Mouse (Mus musculus): Measurements from ENCODE around the gene Emx1. TPM values are rescaled to one million over a fixed set of nuclear protein-coding genes. Genes with fewer than 3 reads are reported as not detected.

The Emx1 gene
- polyA plus RNA-seq, 1 experiment, result not detected

GRCm38 (mm10) chr6:85220917-85221316 lies 33.7 kb downstream of the Emx1 start:
- no peak for TF ChIP-seq CTCF (IDR thresholded peaks at IDR 0.05; ENCODE audit: control insufficient read depth, insufficient read depth, low read length)
- no peak for TF ChIP-seq POLR2A (IDR thresholded peaks at IDR 0.05; ENCODE audit: borderline replicate concordance, control insufficient read depth, low read depth, low read length)
- H3K4me1 ChIP-seq (ENCODE audit: control insufficient read depth, insufficient read depth, low read length), result no peaks in the 10 kb centered on the region
- H3K4me3 ChIP-seq (replicated peaks; ENCODE audit: control insufficient read depth, low read depth, low read length), result no peak overlapping the region
- WGBS, result 78% methylated on average over 4 of the region's 4 CpGs
- no peak overlapping the region for H3K27ac ChIP-seq (ENCODE audit: control insufficient read depth, insufficient read depth, low read depth, low read length, poor library complexity)

- 78% methylated on average over 10 of the region's 10 CpGs for WGBS
- Histone ChIP-seq H3K27ac (ENCODE audit: control insufficient read depth, insufficient read depth, low read depth, low read length, poor library complexity) (no peak overlapping the region), H3K4me3 (replicated peaks; ENCODE audit: control insufficient read depth, low read depth, low read length) (no peak overlapping the region), H3K4me1 (ENCODE audit: control insufficient read depth, insufficient read depth, low read length) (no peaks in the 10 kb centered on the region)
- TF ChIP-seq CTCF (IDR thresholded peaks at IDR 0.05; ENCODE audit: control insufficient read depth, insufficient read depth, low read length), result no peak
- no peak for TF ChIP-seq POLR2A (IDR thresholded peaks at IDR 0.05; ENCODE audit: borderline replicate concordance, control insufficient read depth, low read depth, low read length)
Measured at GRCm38 (mm10) chr6:85222551-85222950, 35.3 kb downstream of the Emx1 start.

DNA sequence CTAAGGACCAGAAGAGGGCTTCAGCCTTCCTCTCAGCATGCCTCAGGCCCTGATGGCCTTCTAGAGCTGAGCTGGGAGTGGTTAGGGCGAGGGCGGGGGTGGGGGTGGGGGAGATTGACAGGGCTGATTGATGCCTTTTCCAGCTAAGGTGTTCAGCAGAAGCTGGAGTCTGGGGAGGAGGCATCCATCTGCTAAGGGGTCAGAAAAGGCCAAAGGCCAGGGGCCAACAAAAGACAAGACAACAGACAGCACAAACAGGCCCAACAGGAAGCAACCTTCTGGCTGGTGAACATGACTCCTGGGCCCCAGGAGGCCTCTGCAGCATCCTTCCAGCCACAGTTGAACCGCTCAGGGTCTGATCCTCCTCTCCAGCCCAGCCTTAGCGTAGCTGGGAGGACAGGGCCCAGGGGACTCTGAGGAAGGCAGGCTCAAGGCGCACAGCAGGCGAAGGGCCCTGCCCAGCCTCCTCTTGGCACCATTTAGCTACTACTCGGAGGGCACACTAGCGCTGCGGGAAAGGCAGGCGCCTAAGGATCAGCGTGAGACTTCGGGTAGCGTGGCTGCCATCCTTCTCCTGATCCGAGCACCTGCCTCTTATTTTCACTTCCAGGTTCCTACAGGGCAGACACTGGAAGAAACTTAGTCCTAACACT lies 36.4 kb downstream of the Emx1 start:
- Histone ChIP-seq H3K27ac (ENCODE audit: control insufficient read depth, insufficient read depth, low read depth, low read length, poor library complexity) (no peak overlapping the region), H3K4me1 (ENCODE audit: control insufficient read depth, insufficient read depth, low read length) (no peaks in the 10 kb centered on the region), H3K4me3 (replicated peaks; ENCODE audit: control insufficient read depth, low read depth, low read length) (no peak overlapping the region)
- TF ChIP-seq POLR2A (IDR thresholded peaks at IDR 0.05; ENCODE audit: borderline replicate concordance, control insufficient read depth, low read depth, low read length) (no peak), CTCF (IDR thresholded peaks at IDR 0.05; ENCODE audit: control insufficient read depth, insufficient read depth, low read length) (no peak)
- 87% methylated on average over 14 of the region's 14 CpGs for WGBS

GRCm38 (mm10) chr6:85224442-85224891 lies 37.2 kb downstream of the Emx1 start:
- H3K4me3 ChIP-seq (replicated peaks; ENCODE audit: control insufficient read depth, low read depth, low read length), result no peak overlapping the region
- TF ChIP-seq CTCF (IDR thresholded peaks at IDR 0.05; ENCODE audit: control insufficient read depth, insufficient read depth, low read length) (no peak), POLR2A (IDR thresholded peaks at IDR 0.05; ENCODE audit: borderline replicate concordance, control insufficient read depth, low read depth, low read length) (no peak)
- 83% methylated on average over 15 of the region's 15 CpGs for WGBS
- no peaks in the 10 kb centered on the region for H3K4me1 ChIP-seq (ENCODE audit: control insufficient read depth, insufficient read depth, low read length)
- no peak overlapping the region for H3K27ac ChIP-seq (ENCODE audit: control insufficient read depth, insufficient read depth, low read depth, low read length, poor library complexity)

DNA sequence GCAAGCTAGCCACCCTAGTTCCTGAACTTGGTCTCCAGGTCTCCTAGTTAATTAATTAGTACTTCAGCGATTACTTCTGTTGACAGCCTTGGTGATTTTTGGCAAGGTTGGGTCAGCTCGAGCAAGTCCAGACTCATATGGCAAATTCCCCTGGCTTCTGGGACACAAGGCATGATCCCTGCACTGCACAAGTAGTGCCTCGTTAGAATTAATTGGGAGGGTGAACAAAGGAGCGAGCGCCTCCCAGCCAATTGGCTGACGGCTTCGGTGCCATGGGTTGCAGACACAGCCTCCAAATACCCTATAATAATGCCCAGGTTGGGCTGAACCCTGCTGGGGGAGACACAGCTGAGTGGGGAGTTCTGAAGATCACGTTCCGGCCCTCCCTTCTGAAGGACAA lies 39.3 kb downstream of the Emx1 start:
- TF ChIP-seq CTCF (IDR thresholded peaks at IDR 0.05; ENCODE audit: control insufficient read depth, insufficient read depth, low read length) (no peak), POLR2A (IDR thresholded peaks at IDR 0.05; ENCODE audit: borderline replicate concordance, control insufficient read depth, low read depth, low read length) (no peak)
- no peak overlapping the region for H3K27ac ChIP-seq (ENCODE audit: control insufficient read depth, insufficient read depth, low read depth, low read length, poor library complexity)
- no peak overlapping the region for H3K4me3 ChIP-seq (replicated peaks; ENCODE audit: control insufficient read depth, low read depth, low read length)
- no peaks in the 10 kb centered on the region for H3K4me1 ChIP-seq (ENCODE audit: control insufficient read depth, insufficient read depth, low read length)
- 85% methylated on average over 9 of the region's 9 CpGs for WGBS

- WGBS, result 69% methylated on average over 2 of the region's 2 CpGs
- Histone ChIP-seq H3K4me1 (ENCODE audit: control insufficient read depth, insufficient read depth, low read length) (no peaks in the 10 kb centered on the region), H3K27ac (ENCODE audit: control insufficient read depth, insufficient read depth, low read depth, low read length, poor library complexity) (no peak overlapping the region), H3K4me3 (replicated peaks; ENCODE audit: control insufficient read depth, low read depth, low read length) (no peak overlapping the region)
- TF ChIP-seq CTCF (IDR thresholded peaks at IDR 0.05; ENCODE audit: control insufficient read depth, insufficient read depth, low read length) (no peak), POLR2A (IDR thresholded peaks at IDR 0.05; ENCODE audit: borderline replicate concordance, control insufficient read depth, low read depth, low read length) (no peak)
Measured at GRCm38 (mm10) chr6:85227520-85227919, 40.3 kb downstream of the Emx1 start.

DNA sequence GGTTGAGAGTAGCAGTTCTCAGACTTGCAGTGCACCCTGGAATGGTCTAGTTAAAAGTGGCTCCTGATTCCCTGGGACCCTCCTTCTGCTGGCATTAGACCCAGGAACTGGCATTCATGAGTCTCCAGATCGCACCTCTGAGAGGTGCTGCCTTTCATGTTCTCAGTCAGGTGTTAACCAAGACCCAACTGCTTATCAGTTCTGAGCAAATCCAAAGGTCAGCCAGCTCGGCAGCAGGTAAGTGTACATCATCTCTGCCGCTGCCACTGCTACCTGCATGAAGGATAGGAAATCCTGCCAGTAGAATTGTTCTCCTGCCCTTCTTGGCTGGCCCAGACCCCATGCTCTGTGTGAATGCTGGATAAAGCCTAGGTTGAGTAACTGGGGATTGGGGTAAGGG lies 43.5 kb downstream of the Emx1 start:
- H3K4me3 ChIP-seq (replicated peaks; ENCODE audit: control insufficient read depth, low read depth, low read length), result no peak overlapping the region
- no peak for TF ChIP-seq CTCF (IDR thresholded peaks at IDR 0.05; ENCODE audit: control insufficient read depth, insufficient read depth, low read length)
- no peak for TF ChIP-seq POLR2A (IDR thresholded peaks at IDR 0.05; ENCODE audit: borderline replicate concordance, control insufficient read depth, low read depth, low read length)
- 78% methylated on average over 3 of the region's 3 CpGs for WGBS
- H3K4me1 ChIP-seq (ENCODE audit: control insufficient read depth, insufficient read depth, low read length), result no peaks in the 10 kb centered on the region
- H3K27ac ChIP-seq (ENCODE audit: control insufficient read depth, insufficient read depth, low read depth, low read length, poor library complexity), result no peak overlapping the region

DNA sequence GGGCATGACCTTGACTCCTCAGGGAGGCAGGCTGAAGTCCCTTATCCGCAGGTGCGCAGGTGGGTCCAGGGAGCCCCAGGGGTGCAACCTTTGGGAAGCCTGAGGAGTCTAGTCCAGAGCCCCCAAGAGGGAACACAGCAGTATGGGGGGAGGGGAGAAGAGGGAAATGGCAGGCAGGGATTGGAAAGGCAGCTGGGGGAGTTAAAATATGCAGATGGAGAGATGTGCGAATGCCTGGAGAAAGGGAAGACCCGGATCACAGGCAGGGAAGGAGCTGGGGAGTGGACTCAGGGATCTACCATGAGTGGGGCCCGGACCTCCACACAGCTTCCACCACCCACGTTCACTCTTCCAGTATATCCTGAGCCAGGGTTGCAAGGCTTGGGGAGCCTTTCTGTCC lies 44.2 kb downstream of the Emx1 start:
- TF ChIP-seq POLR2A (IDR thresholded peaks at IDR 0.05; ENCODE audit: borderline replicate concordance, control insufficient read depth, low read depth, low read length), result no peak
- TF ChIP-seq CTCF (IDR thresholded peaks at IDR 0.05; ENCODE audit: control insufficient read depth, insufficient read depth, low read length), result no peak
- no peak overlapping the region for H3K27ac ChIP-seq (ENCODE audit: control insufficient read depth, insufficient read depth, low read depth, low read length, poor library complexity)
- H3K4me3 ChIP-seq (replicated peaks; ENCODE audit: control insufficient read depth, low read depth, low read length), result no peak overlapping the region
- no peaks in the 10 kb centered on the region for H3K4me1 ChIP-seq (ENCODE audit: control insufficient read depth, insufficient read depth, low read length)
- WGBS, result 70% methylated on average over 6 of the region's 6 CpGs

- Histone ChIP-seq H3K4me3 (replicated peaks; ENCODE audit: control insufficient read depth, low read depth, low read length) (no peak overlapping the region), H3K27ac (ENCODE audit: control insufficient read depth, insufficient read depth, low read depth, low read length, poor library complexity) (no peak overlapping the region), H3K4me1 (ENCODE audit: control insufficient read depth, insufficient read depth, low read length) (no peaks in the 10 kb centered on the region)
- TF ChIP-seq POLR2A (IDR thresholded peaks at IDR 0.05; ENCODE audit: borderline replicate concordance, control insufficient read depth, low read depth, low read length), result no peak
- TF ChIP-seq CTCF (IDR thresholded peaks at IDR 0.05; ENCODE audit: control insufficient read depth, insufficient read depth, low read length), result no peak
- WGBS, result 75% methylated on average over 4 of the region's 4 CpGs
Measured at GRCm38 (mm10) chr6:85232045-85232444, 44.8 kb downstream of the Emx1 start.
